Mouse (Mus musculus) intestine, embryonic 16.5 days (tissue): ENCODE data around the gene Plekhf1. TPM values are rescaled to one million over a fixed set of nuclear protein-coding genes. Genes with fewer than 3 reads are reported as not detected.
A peak's percentile ranks its signal among the peaks of the same experiment; 100 is the strongest.

Experiments used
- ATAC-seq: fragments of 200-750 bp; cut with Nextera tagmentation; 2 replicates; pipeline ENCODE4 v1.8.0; 2017; ENCODE audit warnings: moderate TSS enrichment, moderate library complexity
- H3K27ac ChIP-seq: fragments of 300-500 bp; sonication (generic); 2 replicates; pipeline ENCODE4 v1.5.1; 2014; ENCODE audit warnings: mild to moderate bottlenecking, low read length
- H3K27me3 ChIP-seq: fragments of 300-500 bp; sonication (generic); replicated peaks from 2 replicates; pipeline ENCODE4 v1.6.1; 2014; ENCODE audit warnings: low read length, control low read depth, mixed read lengths; ENCODE audit not compliant: control insufficient read depth, insufficient read depth
- H3K36me3 ChIP-seq: fragments of 300-500 bp; sonication (generic); 2 replicates; pipeline ENCODE4 v1.6.1; 2014; ENCODE audit warnings: low read length, control low read depth; ENCODE audit not compliant: control insufficient read depth, insufficient read depth
- H3K4me1 ChIP-seq: fragments of 300-500 bp; sonication (generic); 2 replicates; pipeline ENCODE4 v1.6.1; 2014; ENCODE audit warnings: low read length, control low read depth, mixed read lengths; ENCODE audit not compliant: control insufficient read depth, insufficient read depth
- H3K4me2 ChIP-seq: fragments of 300-500 bp; sonication (generic); 2 replicates; pipeline ENCODE4 v1.6.1; 2014; ENCODE audit warnings: low read depth, low read length, control low read depth
- H3K4me3 ChIP-seq: fragments of 300-500 bp; sonication (generic); 2 replicates; pipeline ENCODE4 v1.5.1; 2014; ENCODE audit warnings: mild to moderate bottlenecking, low read length
- H3K9ac ChIP-seq: fragments of 300-500 bp; sonication (generic); 2 replicates; pipeline ENCODE4 v1.6.1; 2014; ENCODE audit warnings: low read depth, low read length
- H3K9me3 ChIP-seq: fragments of 300-500 bp; sonication (generic); 2 replicates; pipeline ENCODE4 v1.6.1; 2016; ENCODE audit warnings: low read length, control low read depth; ENCODE audit not compliant: control insufficient read depth
- WGBS: fragments of 180-500 bp; shearing (Covaris S2); extraction: QIAGEN DNeasy Blood & Tissue Kit; methylation state at CpG from one replicate; pipeline ENCODE4 v1.1.7; 2014; 5-methylcytosine and 5-hydroxymethylcytosine counted together
- polyA plus RNA-seq: library from polyadenylated mRNA; unstranded; fragments of >200 nt; fragmentation: Nextera tagmentation; extraction: Ambion mirVana; gene quantifications from 2 replicates; pipeline ENCODE4 v1.2.1, GENCODE M21; 2015

Gene Plekhf1
- polyA plus RNA-seq, 1 experiment from 2014 or later = 4.5 TPM

DNA sequence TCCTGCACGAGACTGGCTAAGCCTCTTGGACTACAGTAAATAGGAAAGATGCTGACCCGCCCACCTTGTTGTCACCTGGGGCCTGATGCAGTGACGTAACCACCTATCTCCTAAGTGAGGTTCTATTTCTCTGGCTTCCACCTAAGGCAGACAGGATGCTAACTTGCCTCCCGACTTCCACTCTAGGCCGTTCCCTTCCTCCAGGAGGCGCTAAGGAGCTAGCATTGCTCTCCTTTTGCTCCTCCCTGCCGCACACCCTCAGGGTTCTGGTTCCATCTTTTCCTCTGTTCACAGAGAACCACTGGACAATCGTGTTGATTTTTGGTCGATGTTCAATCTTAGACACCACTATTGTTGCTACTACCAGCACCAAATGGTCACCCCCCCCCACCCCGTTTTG is 36.2 kb downstream of the Plekhf1 start:
- Histone ChIP-seq H3K9me3 (no peaks in the 10 kb centered on the region), H3K27me3 (no peaks in the 10 kb centered on the region)

DNA sequence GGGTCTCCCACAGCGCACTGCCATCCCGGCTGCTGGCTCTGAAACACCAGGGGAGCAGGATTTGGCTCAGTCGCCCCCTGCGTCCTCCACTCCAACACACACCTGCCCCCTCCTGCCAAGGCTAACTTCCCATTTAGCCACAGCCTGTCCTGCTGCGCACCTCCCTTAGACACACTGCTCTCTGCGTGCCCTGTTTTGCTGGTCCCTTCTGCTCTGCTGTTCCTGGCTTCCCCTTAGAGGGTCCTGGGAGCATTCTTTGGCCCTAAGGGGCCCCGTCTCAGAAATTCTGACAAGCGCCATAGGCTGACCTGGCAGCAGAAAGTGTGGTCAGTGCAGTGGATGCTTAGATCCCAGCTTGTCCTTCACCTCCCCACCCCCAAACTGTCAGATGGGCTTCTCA is 36.7 kb downstream of the Plekhf1 start:
- no peaks in the 10 kb centered on the region for H3K36me3 ChIP-seq
- no peak for ATAC-seq
- no peaks in the 10 kb centered on the region for H3K27me3 ChIP-seq
- H3K27ac ChIP-seq = no peak overlapping the region
- 75% methylated on average over 8 of the region's 8 CpGs for WGBS
- H3K9me3 ChIP-seq = no peaks in the 10 kb centered on the region
- H3K4me3 ChIP-seq = no peak overlapping the region
- H3K4me1 ChIP-seq = no peaks in the 10 kb centered on the region
- H3K4me2 ChIP-seq = no peak overlapping the region
- no peak overlapping the region for H3K9ac ChIP-seq

More for the DNA sequence above, 36.2 kb downstream of the Plekhf1 start:
- no peaks in the 10 kb centered on the region for H3K4me1 ChIP-seq
- H3K4me2 ChIP-seq = no peak overlapping the region
- H3K4me3 ChIP-seq = no peak overlapping the region
- ATAC-seq = no peak
- no peak overlapping the region for H3K27ac ChIP-seq
- WGBS = 53% methylated on average over 10 of the region's 10 CpGs
- no peak overlapping the region for H3K9ac ChIP-seq
- no peaks in the 10 kb centered on the region for H3K36me3 ChIP-seq

DNA sequence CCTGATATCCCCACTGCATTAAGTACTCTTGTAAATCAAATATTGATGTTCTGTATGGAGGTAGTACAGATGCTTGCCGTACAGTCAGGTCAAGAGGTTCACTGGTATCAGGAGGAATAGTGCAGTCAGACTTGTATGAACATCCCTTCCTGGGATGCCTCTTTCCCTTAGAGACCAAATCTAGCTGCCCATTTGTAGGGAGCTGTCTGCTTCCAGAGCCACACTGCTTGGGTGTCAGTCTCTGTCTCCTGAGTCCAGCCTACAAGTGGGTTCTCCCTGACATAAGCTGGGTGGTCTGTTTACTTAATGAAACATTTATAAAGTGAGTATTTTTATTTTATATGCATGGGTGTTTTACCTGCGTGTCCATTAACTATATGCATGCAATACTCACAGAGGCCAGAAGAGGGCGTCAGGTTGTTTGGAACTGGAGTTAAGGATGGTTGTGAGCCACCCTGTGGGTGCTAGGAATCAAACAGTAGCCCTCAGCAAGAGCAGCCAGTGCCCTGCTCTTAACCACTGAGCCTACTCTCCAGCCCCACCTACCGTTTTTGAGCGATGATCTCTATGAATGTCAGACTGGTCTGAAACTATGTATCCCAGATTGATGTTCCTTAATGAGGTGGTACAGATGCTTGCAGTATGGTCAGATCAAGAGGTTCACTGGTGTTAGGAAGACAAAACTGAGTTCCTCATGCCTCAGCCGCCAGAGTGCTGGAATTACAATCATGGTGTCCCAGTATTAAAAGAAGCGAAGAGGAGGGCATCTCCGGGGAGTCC is 37.6 kb downstream of the Plekhf1 start:
- Histone ChIP-seq H3K4me1 (no peaks in the 10 kb centered on the region), H3K9ac (no peak overlapping the region), H3K9me3 (no peaks in the 10 kb centered on the region), H3K4me3 (no peak overlapping the region), H3K36me3 (no peaks in the 10 kb centered on the region), H3K4me2 (no peak overlapping the region), H3K27me3 (no peaks in the 10 kb centered on the region), H3K27ac (no peak overlapping the region)
- 90% methylated on average over 8 of the region's 8 CpGs for WGBS
- no peak for ATAC-seq

DNA sequence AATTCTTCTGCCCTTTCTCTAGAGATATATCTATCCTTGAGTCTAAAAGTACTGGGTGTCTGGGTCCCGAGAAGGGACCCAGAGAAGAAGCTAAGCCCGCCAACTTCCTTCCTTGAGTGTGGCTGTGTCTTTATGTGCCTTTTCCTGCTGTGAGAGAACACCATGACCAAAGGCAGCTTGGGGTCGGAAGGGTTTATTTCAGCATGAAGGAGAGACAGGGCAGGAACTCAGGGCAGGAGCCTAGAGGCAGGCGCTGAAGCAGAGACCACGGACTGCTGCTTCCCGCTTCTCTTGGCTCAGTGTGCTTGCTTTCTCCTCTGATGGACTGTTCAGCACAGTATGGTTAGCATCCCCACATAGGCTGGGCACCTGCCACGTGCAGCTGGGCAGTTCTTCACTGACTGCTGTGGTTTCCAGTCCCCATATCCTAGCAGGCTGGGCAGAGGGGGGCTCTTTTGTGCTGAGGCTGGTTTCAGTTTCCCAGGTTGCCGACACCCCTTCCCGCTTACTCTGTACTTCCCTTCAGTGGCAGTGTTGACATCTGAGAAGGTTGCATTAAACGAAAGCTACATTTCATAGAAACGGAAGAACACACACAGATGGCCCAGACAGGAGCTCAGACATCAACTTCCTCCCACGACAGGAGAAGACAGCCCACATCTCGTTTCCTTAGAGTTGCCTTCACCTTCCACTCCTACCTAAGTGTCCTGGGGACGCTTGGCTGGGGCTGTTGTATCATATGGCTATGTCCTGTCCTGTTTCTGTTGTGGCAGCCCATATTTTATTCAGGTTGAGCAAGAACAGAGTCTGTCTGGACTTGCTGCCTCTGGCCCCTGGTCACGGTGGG is 38.5 kb downstream of the Plekhf1 start:
- 77% methylated on average over 15 of the region's 15 CpGs for WGBS
- H3K4me1 ChIP-seq = peaks cover 4% of the 10 kb centered on the region
- H3K4me3 ChIP-seq = no peak overlapping the region
- H3K4me2 ChIP-seq = no peak overlapping the region
- H3K27ac ChIP-seq = no peak overlapping the region
- no peak overlapping the region for H3K9ac ChIP-seq
- no peak for ATAC-seq
- H3K27me3 ChIP-seq = no peaks in the 10 kb centered on the region
- no peaks in the 10 kb centered on the region for H3K36me3 ChIP-seq
- no peaks in the 10 kb centered on the region for H3K9me3 ChIP-seq

DNA sequence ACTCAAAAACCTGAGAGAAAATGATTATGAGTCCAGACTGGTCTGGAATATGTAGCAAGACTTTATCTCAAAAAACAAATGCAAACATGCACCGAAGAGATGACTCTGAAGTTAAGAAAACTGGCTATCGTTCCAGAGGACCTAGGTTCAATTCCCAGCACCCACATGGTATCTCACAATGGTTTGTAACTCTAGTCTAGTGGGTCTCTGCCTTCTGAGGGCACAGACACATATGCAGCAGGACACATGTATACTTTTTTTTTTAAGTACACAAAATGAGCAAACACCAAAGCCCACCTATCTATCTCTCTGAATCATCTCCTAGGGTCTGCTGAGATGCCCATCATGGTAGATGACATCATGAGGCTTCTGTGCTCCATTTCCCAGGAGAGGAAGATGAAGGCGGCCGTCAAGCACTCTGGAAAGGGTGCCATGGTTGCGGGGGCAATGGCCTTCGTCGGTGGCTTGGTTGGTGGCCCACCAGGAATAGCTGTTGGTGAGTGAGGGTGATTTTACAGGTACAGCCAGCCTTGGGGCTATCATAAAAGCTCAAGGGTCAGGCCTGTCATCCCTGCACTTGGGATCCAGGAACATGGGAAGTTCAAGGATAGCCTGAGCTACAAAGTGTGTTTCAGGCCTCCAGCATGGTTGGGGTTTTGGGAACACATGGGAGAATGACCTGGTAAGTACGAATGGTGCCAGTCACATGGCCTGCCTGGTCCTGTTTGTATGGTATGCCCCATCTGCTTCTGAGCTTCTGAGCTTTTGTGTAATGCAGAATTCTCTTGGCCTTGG is 39.3 kb downstream of the Plekhf1 start:
- no peaks in the 10 kb centered on the region for H3K36me3 ChIP-seq
- no peak overlapping the region for H3K4me2 ChIP-seq
- 87% methylated on average over 8 of the region's 8 CpGs for WGBS
- H3K9ac ChIP-seq = no peak overlapping the region
- H3K4me3 ChIP-seq = no peak overlapping the region
- no peaks in the 10 kb centered on the region for H3K27me3 ChIP-seq
- no peak for ATAC-seq
- H3K27ac ChIP-seq = no peak overlapping the region
- H3K4me1 ChIP-seq = peaks cover 8% of the 10 kb centered on the region
- H3K9me3 ChIP-seq = no peaks in the 10 kb centered on the region

DNA sequence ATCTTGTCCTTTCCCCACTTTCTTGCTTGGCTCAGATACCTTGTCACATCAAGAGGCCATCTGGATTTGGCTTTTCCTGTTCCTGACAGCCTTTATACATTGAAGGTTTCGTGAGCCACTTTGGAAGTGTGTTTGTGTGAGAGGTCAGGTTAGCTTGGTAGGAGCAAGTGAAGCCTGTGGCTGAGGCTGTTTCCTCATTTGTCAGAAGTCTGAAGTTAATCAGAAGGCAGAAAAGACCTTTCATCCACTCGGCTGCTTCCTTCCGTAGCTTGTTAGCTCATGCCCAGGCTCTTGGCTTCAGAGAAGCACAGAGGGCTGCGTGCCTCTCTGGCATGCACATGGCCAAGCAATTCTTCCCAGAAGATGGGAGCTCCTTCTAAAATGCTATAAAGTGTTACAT is 40.0 kb downstream of the Plekhf1 start:
- 75% methylated on average over 4 of the region's 4 CpGs for WGBS
- no peak overlapping the region for H3K4me3 ChIP-seq
- no peak overlapping the region for H3K27ac ChIP-seq
- no peak overlapping the region for H3K4me2 ChIP-seq
- H3K4me1 ChIP-seq = peaks cover 12% of the 10 kb centered on the region
- H3K9ac ChIP-seq = no peak overlapping the region
- no peaks in the 10 kb centered on the region for H3K9me3 ChIP-seq
- H3K36me3 ChIP-seq = no peaks in the 10 kb centered on the region
- no peaks in the 10 kb centered on the region for H3K27me3 ChIP-seq
- ATAC-seq = no peak

DNA sequence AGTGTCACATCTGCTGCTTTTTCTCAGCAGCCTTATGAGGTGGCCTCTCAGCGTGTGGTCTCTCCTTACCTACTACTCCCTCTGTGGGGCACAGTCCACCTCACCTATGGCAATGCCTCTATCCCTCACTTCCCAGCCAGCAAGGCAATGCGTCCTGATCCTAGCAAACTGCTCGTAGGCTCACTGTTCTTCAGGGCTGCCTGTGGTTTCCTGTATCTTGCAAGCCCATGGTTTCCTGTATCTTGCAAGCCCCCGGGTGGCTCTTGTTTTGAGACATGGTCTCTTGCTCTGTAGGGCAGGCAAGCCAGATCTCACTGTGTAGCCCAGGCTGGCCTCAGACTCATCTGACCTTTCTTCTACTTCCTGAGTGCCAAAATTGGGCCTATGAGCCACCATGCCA is 41.0 kb downstream of the Plekhf1 start:
- H3K27ac ChIP-seq = no peak overlapping the region
- H3K9me3 ChIP-seq = no peaks in the 10 kb centered on the region
- no peak overlapping the region for H3K4me3 ChIP-seq
- no peak overlapping the region for H3K4me2 ChIP-seq
- no peaks in the 10 kb centered on the region for H3K36me3 ChIP-seq
- no peaks in the 10 kb centered on the region for H3K27me3 ChIP-seq
- WGBS = 78% methylated on average over 4 of the region's 4 CpGs
- peaks cover 13% of the 10 kb centered on the region for H3K4me1 ChIP-seq
- no peak for ATAC-seq
- H3K9ac ChIP-seq = no peak overlapping the region

DNA sequence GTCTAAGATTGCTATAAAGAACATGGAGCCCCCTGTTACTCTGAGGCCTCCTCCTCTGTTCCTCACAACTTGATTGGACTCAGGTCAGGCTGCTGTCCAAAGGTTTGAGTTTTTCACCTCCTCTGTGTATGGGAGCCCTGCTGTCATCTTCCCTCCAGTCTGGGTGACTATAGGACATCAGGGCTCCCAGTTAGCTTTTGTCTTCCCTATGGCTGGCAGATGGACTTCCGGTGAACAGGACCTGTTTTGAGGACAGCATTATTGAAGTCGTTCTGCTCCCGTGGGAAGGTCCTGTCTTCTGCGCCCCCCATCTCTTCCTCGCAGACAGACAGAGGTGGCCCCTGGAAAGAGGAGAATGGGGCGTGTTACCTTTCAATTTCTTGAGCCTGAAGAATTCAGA is 43.0 kb downstream of the Plekhf1 start:
- H3K27ac ChIP-seq = no peak overlapping the region
- H3K9me3 ChIP-seq = no peaks in the 10 kb centered on the region
- no peaks in the 10 kb centered on the region for H3K27me3 ChIP-seq
- ATAC-seq = no peak
- WGBS = 87% methylated on average over 6 of the region's 6 CpGs
- peaks cover 13% of the 10 kb centered on the region for H3K4me1 ChIP-seq
- no peak overlapping the region for H3K4me2 ChIP-seq
- H3K36me3 ChIP-seq = no peaks in the 10 kb centered on the region
- 0 out of 2 replicates have a peak overlapping the region, but pooled peaks have one; percentile 22 for H3K9ac ChIP-seq
- no peak overlapping the region for H3K4me3 ChIP-seq

DNA sequence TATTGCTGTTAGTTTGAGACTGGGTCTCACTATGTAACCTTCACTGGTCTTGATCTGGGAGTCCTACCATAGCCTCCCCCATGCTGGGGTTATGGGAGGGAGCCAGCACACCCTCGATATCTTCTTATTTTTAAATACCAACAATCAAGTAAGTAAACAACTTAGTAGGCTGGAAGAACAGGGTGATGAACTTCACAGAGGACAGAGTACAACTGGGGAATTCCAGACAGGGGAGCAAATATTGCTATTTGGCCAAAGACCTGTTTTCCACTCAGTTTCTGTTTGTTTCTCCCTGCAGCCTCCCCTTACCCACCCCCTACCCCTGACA is 43.4 kb downstream of the Plekhf1 start:
- 46% methylated on average over 1 of the region's 1 CpGs for WGBS
- ATAC-seq = no peak

More for the DNA sequence above, 43.4 kb downstream of the Plekhf1 start:
- no peaks in the 10 kb centered on the region for H3K36me3 ChIP-seq
- no peak overlapping the region for H3K27ac ChIP-seq
- H3K9ac ChIP-seq = peak overlapping the region; percentile 80; the same call in 1 of the 2 replicates
- H3K9me3 ChIP-seq = no peaks in the 10 kb centered on the region
- peak overlapping the region; percentile 72 for H3K4me3 ChIP-seq
- peak overlapping the region; percentile 73 for H3K4me2 ChIP-seq
- H3K27me3 ChIP-seq = no peaks in the 10 kb centered on the region
- H3K4me1 ChIP-seq = peaks cover 13% of the 10 kb centered on the region
